Mouse (Mus musculus) liver, embryonic 16.5 days (tissue): ENCODE measurements around the gene Igf2bp3. TPM values are rescaled to one million over a fixed set of nuclear protein-coding genes. Genes with fewer than 3 reads are reported as not detected.

Experiments used
- ATAC-seq: fragments of 200-750 bp; cut with Nextera tagmentation; 2 replicates; pipeline ENCODE4 v1.8.0; 2017; ENCODE audit warnings: low read depth, mild to moderate bottlenecking, moderate number of reproducible peaks, moderate library complexity
- H3K27ac ChIP-seq: fragments of 300-500 bp; sonication (generic); 2 replicates; pipeline ENCODE4 v1.5.1; 2014; ENCODE audit warnings: mild to moderate bottlenecking, low read length
- H3K27me3 ChIP-seq: fragments of 300-500 bp; sonication (generic); 2 replicates; pipeline ENCODE4 v1.6.1; 2014; ENCODE audit warnings: low read depth, low read length, mixed read lengths; ENCODE audit not compliant: control insufficient read depth, insufficient read depth
- H3K36me3 ChIP-seq: fragments of 300-500 bp; sonication (generic); 2 replicates; pipeline ENCODE4 v1.6.1; 2014; ENCODE audit warnings: mild to moderate bottlenecking; ENCODE audit not compliant: control insufficient read depth, insufficient read depth
- H3K4me1 ChIP-seq: fragments of 300-500 bp; sonication (generic); 2 replicates; pipeline ENCODE4 v1.6.1; 2014; ENCODE audit warnings: low read depth, low read length, mixed read lengths; ENCODE audit not compliant: control insufficient read depth
- H3K4me2 ChIP-seq: fragments of 300-500 bp; sonication (generic); 2 replicates; pipeline ENCODE4 v1.6.1; 2014; ENCODE audit warnings: low read depth, low read length, mixed read lengths
- H3K4me3 ChIP-seq: fragments of 300-500 bp; sonication (generic); 2 replicates; pipeline ENCODE4 v1.5.1; 2014; ENCODE audit warnings: low read depth, mild to moderate bottlenecking, low read length
- H3K9ac ChIP-seq: fragments of 300-500 bp; sonication (generic); 2 replicates; pipeline ENCODE4 v1.6.1; 2014; ENCODE audit warnings: low read depth, low read length
- H3K9me3 ChIP-seq: fragments of 300-500 bp; sonication (generic); replicated peaks from 2 replicates; pipeline ENCODE4 v1.6.1; 2016; ENCODE audit warnings: low read length; ENCODE audit not compliant: control insufficient read depth
- WGBS: fragments of 180-500 bp; shearing (Covaris S2); extraction: QIAGEN DNeasy Blood & Tissue Kit; methylation state at CpG from one replicate; pipeline ENCODE4 v1.1.7; 2014; ENCODE audit not compliant: insufficient replicate concordance; 5-methylcytosine and 5-hydroxymethylcytosine counted together
- polyA plus RNA-seq: library from polyadenylated mRNA; unstranded; fragments of >200 nt; fragmentation: Nextera tagmentation; extraction: Ambion mirVana; gene quantifications from 2 replicates; pipeline ENCODE4 v1.2.1, GENCODE M21; 2015

Igf2bp3 gene
- polyA plus RNA-seq, 1 experiment from 2014 or later, result 17.9 TPM

- Histone ChIP-seq H3K27me3 (no peaks in the 10 kb centered on the region), H3K4me2 (no peak overlapping the region), H3K4me1 (no peaks in the 10 kb centered on the region), H3K36me3 (no peaks in the 10 kb centered on the region), H3K27ac (no peak overlapping the region), H3K9ac (no peak overlapping the region), H3K4me3 (no peak overlapping the region), H3K9me3 (no peaks in the 10 kb centered on the region)
- no peak for ATAC-seq
- WGBS, result 48% methylated on average over 6 of the region's 6 CpGs
Observed at GRCm38 (mm10) chr6:49046502-49046901, 168.3 kb downstream of the Igf2bp3 start.

GRCm38 (mm10) chr6:49039470-49040180, 175.1 kb downstream of the Igf2bp3 start:
- Histone ChIP-seq H3K4me3 (peak overlapping the region; percentile 30), H3K4me1 (no peaks in the 10 kb centered on the region), H3K9me3 (no peaks in the 10 kb centered on the region), H3K36me3 (no peaks in the 10 kb centered on the region), H3K4me2 (peak overlapping the region; percentile 45), H3K27ac (no peak overlapping the region), H3K9ac (no peak overlapping the region), H3K27me3 (peaks cover 8% of the 10 kb centered on the region)
- ATAC-seq, result no peak
- 12% methylated on average over 18 of the region's 18 CpGs for WGBS

- Histone ChIP-seq H3K4me1 (no peaks in the 10 kb centered on the region), H3K27me3 (peaks cover 8% of the 10 kb centered on the region), H3K36me3 (no peaks in the 10 kb centered on the region), H3K9ac (no peak overlapping the region), H3K9me3 (no peaks in the 10 kb centered on the region), H3K27ac (no peak overlapping the region), H3K4me2 (no peak overlapping the region), H3K4me3 (no peak overlapping the region)
- WGBS, result 39% methylated on average over 12 of the region's 12 CpGs
- ATAC-seq, result no peak
Observed at GRCm38 (mm10) chr6:49037268-49037662, 177.5 kb downstream of the Igf2bp3 start.

GRCm38 (mm10) chr6:49036275-49037267, 178.2 kb downstream of the Igf2bp3 start, which contains the start of gene Gpnmb:
TSS of gene Gpnmb (plus strand) at chr6:49036546.
- no peak for ATAC-seq
- WGBS, result 21% methylated on average over 28 of the region's 28 CpGs
- H3K9ac ChIP-seq, result no peak within 1 kb of the TSS
- no peaks in the 10 kb centered on the region for H3K4me1 ChIP-seq
- H3K27me3 ChIP-seq, result peaks cover 8% of the 10 kb centered on the region
- no peak within 1 kb of the TSS for H3K4me3 ChIP-seq
- no peaks in the 10 kb centered on the region for H3K9me3 ChIP-seq
- H3K27ac ChIP-seq, result no peak within 1 kb of the TSS
- no peaks in the 10 kb centered on the region for H3K36me3 ChIP-seq
- peak within 1 kb of the TSS; percentile 22; the same call in 1 of the 2 replicates for H3K4me2 ChIP-seq

Other genes with a start within 250 kb of the Igf2bp3 start
- gene Doxl2, start 240.0 kb downstream of the Igf2bp3 start, polyA plus RNA-seq, result not detected in 2 replicates
- not detected in 2 replicates for gene Svs1, start 228.1 kb downstream of the Igf2bp3 start, polyA plus RNA-seq
- gene Gpnmb, start 178.4 kb downstream of the Igf2bp3 start, polyA plus RNA-seq, result 0.25 and 0.48 TPM in 2 replicates
- gene Malsu1, start 141.2 kb downstream of the Igf2bp3 start, polyA plus RNA-seq, result 28.8 and 30.0 TPM in 2 replicates
- gene Tra2a, start 49.1 kb upstream of the Igf2bp3 start, polyA plus RNA-seq, result 38.0 and 42.4 TPM in 2 replicates
- 1.9 and 2.9 TPM in 2 replicates for gene Ccdc126, start 104.3 kb upstream of the Igf2bp3 start, polyA plus RNA-seq
- 2.3 and 2.4 TPM in 2 replicates for gene Fam221a, start 152.8 kb upstream of the Igf2bp3 start, polyA plus RNA-seq
- not detected in 2 replicates for gene Stk31, start 180.6 kb upstream of the Igf2bp3 start, polyA plus RNA-seq